Mouse (Mus musculus): ENCODE results near the gene 4930442H23Rik. TPM values are rescaled to one million over a fixed set of nuclear protein-coding genes. Genes with fewer than 3 reads are reported as not detected.

The 4930442H23Rik gene
- polyA plus RNA-seq, 1 experiment from 2014 or later, result not detected

GRCm38 (mm10) chr10:81154736-81155135 is 28.9 kb downstream of the 4930442H23Rik start:
- no peak overlapping the region for H3K27ac ChIP-seq
- H3K4me2 ChIP-seq (ENCODE audit: low read length), result no peak overlapping the region
- no peaks in the 10 kb centered on the region for H3K4me1 ChIP-seq (replicated peaks; ENCODE audit: insufficient read depth, low read length)
- no peaks in the 10 kb centered on the region for H3K27me3 ChIP-seq (ENCODE audit: insufficient read depth, low read length)
- DNase-seq (ENCODE audit: low spot score) (no peak), ATAC-seq (replicated peaks; ENCODE audit: low FRiP score, low read depth) (no peak)
- 79% methylated on average over 6 of the region's 6 CpGs for WGBS
- peaks cover 50% of the 10 kb centered on the region for H3K36me3 ChIP-seq (ENCODE audit: insufficient read depth, low read length)
- no peak for TF ChIP-seq CTCF (IDR thresholded peaks at IDR 0.05; ENCODE audit: low read depth)
- H3K9me3 ChIP-seq (replicated peaks; ENCODE audit: low read length), result no peaks in the 10 kb centered on the region
- no peak overlapping the region for H3K9ac ChIP-seq (ENCODE audit: low read depth, low read length)
- no peak overlapping the region for H3K4me3 ChIP-seq (replicated peaks; ENCODE audit: low read depth, low read length)

GRCm38 (mm10) chr10:81154313-81154712 is 29.3 kb downstream of the 4930442H23Rik start:
- no peaks in the 10 kb centered on the region for H3K4me1 ChIP-seq (replicated peaks; ENCODE audit: insufficient read depth, low read length)
- no peak overlapping the region for H3K4me3 ChIP-seq (replicated peaks; ENCODE audit: low read depth, low read length)
- peaks cover 53% of the 10 kb centered on the region for H3K36me3 ChIP-seq (ENCODE audit: insufficient read depth, low read length)
- DNase-seq (ENCODE audit: low spot score) (no peak), ATAC-seq (replicated peaks; ENCODE audit: low FRiP score, low read depth) (no peak)
- H3K9me3 ChIP-seq (replicated peaks; ENCODE audit: low read length), result no peaks in the 10 kb centered on the region
- no peak overlapping the region for H3K9ac ChIP-seq (ENCODE audit: low read depth, low read length)
- no peak overlapping the region for H3K4me2 ChIP-seq (ENCODE audit: low read length)
- no peak for TF ChIP-seq CTCF (IDR thresholded peaks at IDR 0.05; ENCODE audit: low read depth)
- WGBS, result 89% methylated on average over 12 of the region's 12 CpGs
- no peaks in the 10 kb centered on the region for H3K27me3 ChIP-seq (ENCODE audit: insufficient read depth, low read length)
- no peak overlapping the region for H3K27ac ChIP-seq

- peak; percentile 18; the same call in 1 of the 2 replicates for ATAC-seq (replicated peaks; ENCODE audit: low FRiP score, low read depth)
- H3K27ac ChIP-seq, result peak overlapping the region; percentile 60; the same call in 1 of the 2 replicates
- WGBS, result 66% methylated on average over 12 of the region's 12 CpGs
Measured at GRCm38 (mm10) chr10:81152609-81153008, 31.0 kb downstream of the 4930442H23Rik start.

GRCm38 (mm10) chr10:81151261-81151660 is 32.4 kb downstream of the 4930442H23Rik start:
- peaks cover 69% of the 10 kb centered on the region for H3K36me3 ChIP-seq (ENCODE audit: insufficient read depth, low read length)
- H3K4me1 ChIP-seq (replicated peaks; ENCODE audit: insufficient read depth, low read length), result no peaks in the 10 kb centered on the region
- no peak overlapping the region for H3K4me2 ChIP-seq (ENCODE audit: low read length)
- H3K27me3 ChIP-seq (ENCODE audit: insufficient read depth, low read length), result no peaks in the 10 kb centered on the region
- H3K9ac ChIP-seq (ENCODE audit: low read depth, low read length), result no peak overlapping the region
- H3K27ac ChIP-seq, result no peak overlapping the region
- H3K9me3 ChIP-seq (replicated peaks; ENCODE audit: low read length), result no peaks in the 10 kb centered on the region
- TF ChIP-seq CTCF (IDR thresholded peaks at IDR 0.05; ENCODE audit: low read depth), result no peak
- DNase-seq (ENCODE audit: low spot score) (no peak), ATAC-seq (replicated peaks; ENCODE audit: low FRiP score, low read depth) (no peak)
- no peak overlapping the region for H3K4me3 ChIP-seq (replicated peaks; ENCODE audit: low read depth, low read length)
- WGBS, result 64% methylated on average over 6 of the region's 6 CpGs

More at GRCm38 (mm10) chr10:81152609-81153008, 31.0 kb downstream of the 4930442H23Rik start:
- Histone ChIP-seq H3K4me2 (ENCODE audit: low read length) (no peak overlapping the region), H3K9me3 (replicated peaks; ENCODE audit: low read length) (no peaks in the 10 kb centered on the region), H3K36me3 (ENCODE audit: insufficient read depth, low read length) (peaks cover 68% of the 10 kb centered on the region), H3K27me3 (ENCODE audit: insufficient read depth, low read length) (no peaks in the 10 kb centered on the region), H3K9ac (ENCODE audit: low read depth, low read length) (no peak overlapping the region), H3K4me1 (replicated peaks; ENCODE audit: insufficient read depth, low read length) (no peaks in the 10 kb centered on the region), H3K4me3 (replicated peaks; ENCODE audit: low read depth, low read length) (no peak overlapping the region)
- DNase-seq (ENCODE audit: low spot score), result peak; percentile 26
- TF ChIP-seq CTCF (IDR thresholded peaks at IDR 0.05; ENCODE audit: low read depth), result no peak

- Histone ChIP-seq H3K4me3 (replicated peaks; ENCODE audit: low read depth, low read length) (no peak overlapping the region), H3K36me3 (ENCODE audit: insufficient read depth, low read length) (peaks cover 62% of the 10 kb centered on the region), H3K27ac (no peak overlapping the region), H3K4me1 (replicated peaks; ENCODE audit: insufficient read depth, low read length) (peaks cover 2% of the 10 kb centered on the region), H3K9ac (ENCODE audit: low read depth, low read length) (no peak overlapping the region), H3K27me3 (ENCODE audit: insufficient read depth, low read length) (no peaks in the 10 kb centered on the region), H3K9me3 (replicated peaks; ENCODE audit: low read length) (no peaks in the 10 kb centered on the region), H3K4me2 (ENCODE audit: low read length) (no peak overlapping the region)
- no peak for DNase-seq (ENCODE audit: low spot score)
- no peak for TF ChIP-seq CTCF (IDR thresholded peaks at IDR 0.05; ENCODE audit: low read depth)
- 80% methylated on average over 4 of the region's 4 CpGs for WGBS
- ATAC-seq (replicated peaks; ENCODE audit: low FRiP score, low read depth), result no peak
Measured at GRCm38 (mm10) chr10:81146296-81146695, 37.4 kb downstream of the 4930442H23Rik start.

GRCm38 (mm10) chr10:81145778-81146177 is 37.9 kb downstream of the 4930442H23Rik start:
- Histone ChIP-seq H3K4me2 (ENCODE audit: low read length) (no peak overlapping the region), H3K4me1 (replicated peaks; ENCODE audit: insufficient read depth, low read length) (peaks cover 7% of the 10 kb centered on the region), H3K36me3 (ENCODE audit: insufficient read depth, low read length) (peaks cover 62% of the 10 kb centered on the region), H3K9ac (ENCODE audit: low read depth, low read length) (no peak overlapping the region), H3K27ac (no peak overlapping the region), H3K27me3 (ENCODE audit: insufficient read depth, low read length) (no peaks in the 10 kb centered on the region), H3K9me3 (replicated peaks; ENCODE audit: low read length) (no peaks in the 10 kb centered on the region), H3K4me3 (replicated peaks; ENCODE audit: low read depth, low read length) (no peak overlapping the region)
- WGBS, result 73% methylated on average over 7 of the region's 7 CpGs
- no peak for DNase-seq (ENCODE audit: low spot score)
- TF ChIP-seq CTCF (IDR thresholded peaks at IDR 0.05; ENCODE audit: low read depth), result no peak
- ATAC-seq (replicated peaks; ENCODE audit: low FRiP score, low read depth), result no peak

GRCm38 (mm10) chr10:81145307-81145706 is 38.3 kb downstream of the 4930442H23Rik start:
- H3K9me3 ChIP-seq (replicated peaks; ENCODE audit: low read length), result no peaks in the 10 kb centered on the region
- H3K4me2 ChIP-seq (ENCODE audit: low read length), result no peak overlapping the region
- no peak overlapping the region for H3K4me3 ChIP-seq (replicated peaks; ENCODE audit: low read depth, low read length)
- DNase-seq (ENCODE audit: low spot score) (no peak), ATAC-seq (replicated peaks; ENCODE audit: low FRiP score, low read depth) (no peak)
- peaks cover 62% of the 10 kb centered on the region for H3K36me3 ChIP-seq (ENCODE audit: insufficient read depth, low read length)
- WGBS, result 92% methylated on average over 6 of the region's 6 CpGs
- no peak for TF ChIP-seq CTCF (IDR thresholded peaks at IDR 0.05; ENCODE audit: low read depth)
- no peaks in the 10 kb centered on the region for H3K27me3 ChIP-seq (ENCODE audit: insufficient read depth, low read length)
- peaks cover 12% of the 10 kb centered on the region for H3K4me1 ChIP-seq (replicated peaks; ENCODE audit: insufficient read depth, low read length)
- H3K27ac ChIP-seq, result no peak overlapping the region
- no peak overlapping the region for H3K9ac ChIP-seq (ENCODE audit: low read depth, low read length)
